In genomic region chr2:25509912-25510311, GRCm38 (mm10) we compare ENCODE assay signal across 15 mouse cellular contexts. TPM values are rescaled to one million over a fixed set of nuclear protein-coding genes. Genes with fewer than 3 reads are reported as not detected.
A peak's percentile ranks its signal among the peaks of the same experiment; 100 is the strongest.
DNase-seq lines count a peak whose midpoint lies in the region; ATAC-seq and TF ChIP-seq lines count a peak whose summit lies in the region.
"Had no signal": no experiment of that assay in that cellular context is flagged by ENCODE, and none has a peak within 500 bp of the region (broad histone marks: within the 10 kb centered on the region; RNA-seq: fewer than 3 reads in every experiment).

No protein-coding gene starts in this region.

- WGBS in lung, embryonic 14.5 days, result 56% methylated on average over 3 of the region's 3 CpGs
- WGBS in small intestine, adult 2 months, result 78% methylated on average over 3 of the region's 3 CpGs

- no peak for TF ChIP-seq POLR2A in small intestine, adult 2 months (IDR thresholded peaks at IDR 0.05; ENCODE audit: low read depth, low read length)

- intact Hi-C loops in gastrocnemius, adult 2 months (cut with DNase I), result loop anchor here (2.0 kb wide), 2 partner anchors 41 to 71 kb away; partner anchors contain the start of gene Ajm1

- no peaks in the 10 kb centered on the region for H3K27me3 ChIP-seq in lung, embryonic 14.5 days (ENCODE audit: insufficient read depth, low read length)
- H3K27me3 ChIP-seq in small intestine, adult 2 months (ENCODE audit: control insufficient read depth, insufficient read depth, low read length), result no peaks in the 10 kb centered on the region

- no peak overlapping the region for H3K9ac ChIP-seq in lung, embryonic 14.5 days

- no peaks in the 10 kb centered on the region for H3K9me3 ChIP-seq in lung, embryonic 14.5 days (ENCODE audit: low read depth, low read length)
- H3K9me3 ChIP-seq: limb, embryonic 10.5 days had no signal

- H3K4me2 ChIP-seq in lung, embryonic 14.5 days, result no peak overlapping the region

- no peaks in the 10 kb centered on the region for H3K4me1 ChIP-seq in lung, embryonic 14.5 days (ENCODE audit: insufficient read depth)
- peaks cover 2% of the 10 kb centered on the region; the same call in 1 of the 2 replicates for H3K4me1 ChIP-seq in small intestine, adult 2 months (ENCODE audit: control insufficient read depth, insufficient read depth, insufficient read length, low read length)

- peak; percentile 56 for TF ChIP-seq CTCF in gastrocnemius, adult 2 months (IDR thresholded peaks at IDR 0.05)
- 0 out of 2 replicates have a peak, but pooled peaks have one; percentile 21 for TF ChIP-seq CTCF in lung, embryonic 14.5 days (IDR thresholded peaks at IDR 0.05; ENCODE audit: low read depth)
- TF ChIP-seq CTCF in small intestine, adult 2 months (IDR thresholded peaks at IDR 0.05; ENCODE audit: extremely low read depth, insufficient read length, insufficient replicate concordance, low read depth, low read length), result peak; percentile 36; the same call in 1 of the 2 replicates

- ATAC-seq in lung, embryonic 14.5 days (ENCODE audit: insufficient read depth), result no peak

- H3K27ac ChIP-seq in gastrocnemius, adult 2 months, result no peak overlapping the region
- no peak overlapping the region for H3K27ac ChIP-seq in lung, embryonic 14.5 days (ENCODE audit: low read depth)
- H3K27ac ChIP-seq in small intestine, adult 2 months (ENCODE audit: insufficient read depth, low read depth, low read length), result no peak overlapping the region
- H3K27ac ChIP-seq: limb, embryonic 10.5 days had no signal

- DNase-seq in gastrocnemius, adult 2 months, result no peak
- no peak for DNase-seq in gastrocnemius, postnatal 10 days
- peak; percentile 27 for DNase-seq in lung, embryonic 14.5 days
- DNase-seq in lung, postnatal 4 days, result no peak
- peak; percentile 35 for DNase-seq in adipocyte (ENCODE audit: low spot score)
- DNase-seq in thymus, postnatal 0 days (ENCODE audit: low spot score), result no peak
- no peak for DNase-seq in layer of hippocampus, adult 9-11 months
- DNase-seq: cerebellum, adult 9-11 months had no signal

- peaks cover 6% of the 10 kb centered on the region for H3K36me3 ChIP-seq in lung, embryonic 14.5 days (ENCODE audit: insufficient read depth)
- peaks cover 5% of the 10 kb centered on the region; the same call in 1 of the 2 replicates for H3K36me3 ChIP-seq in small intestine, adult 2 months (ENCODE audit: control insufficient read depth, insufficient read depth, low read length)

- no peak overlapping the region for H3K4me3 ChIP-seq in gastrocnemius, adult 2 months
- no peak overlapping the region for H3K4me3 ChIP-seq in lung, embryonic 14.5 days (ENCODE audit: low read depth, low read length)
- H3K4me3 ChIP-seq in small intestine, adult 2 months (ENCODE audit: low read depth, low read length), result no peak overlapping the region
- H3K4me3 ChIP-seq: limb, embryonic 10.5 days; myocyte had no signal

RNA-seq across cellular contexts. Expression of gene C8g, which starts 8.4 kb away (rescaled TPM):
- 1 to 10 TPM; 1.1 to 1.6 TPM for total RNA-seq in gastrocnemius, adult 2 months (2021)
- 1 to 10 TPM; 1.4 to 2.0 TPM for total RNA-seq in gastrocnemius, postnatal 10 days (2021)
- 3.9 and 5.5 TPM in 2 replicates for polyA plus RNA-seq in lung, embryonic 14.5 days (2014; fragmentation: Nextera tagmentation; extraction: Ambion mirVana)
- 2.1 and 2.2 TPM in 2 replicates for polyA plus RNA-seq in small intestine, adult 2 months (2012; rRNA removed)
- polyA plus RNA-seq in thymus, postnatal 0 days (2015; fragmentation: Nextera tagmentation; extraction: Ambion mirVana), result 5.6 and 6.4 TPM in 2 replicates

RNA-seq across cellular contexts. Expression of gene Fbxw5, which starts 9.4 kb away (rescaled TPM):
- 10 to 100 TPM; 76.9 to 88.4 TPM for total RNA-seq in gastrocnemius, adult 2 months (2021)
- total RNA-seq in gastrocnemius, postnatal 10 days (2021), result 10 to 100 TPM; 65.5 to 66.7 TPM
- polyA plus RNA-seq in lung, embryonic 14.5 days (2014; fragmentation: Nextera tagmentation; extraction: Ambion mirVana), result 75.8 and 77.7 TPM in 2 replicates
- 32.0 and 34.0 TPM in 2 replicates for polyA plus RNA-seq in small intestine, adult 2 months (2012; rRNA removed)
- 44.3 and 47.2 TPM in 2 replicates for polyA plus RNA-seq in thymus, postnatal 0 days (2015; fragmentation: Nextera tagmentation; extraction: Ambion mirVana)

RNA-seq across cellular contexts. Expression of gene Lcn12, which starts 16.2 kb away (rescaled TPM):
- total RNA-seq in gastrocnemius, adult 2 months (2021), result not detected
- not detected for total RNA-seq in gastrocnemius, postnatal 10 days (2021)
- polyA plus RNA-seq in lung, embryonic 14.5 days (2014; fragmentation: Nextera tagmentation; extraction: Ambion mirVana), result not detected in 2 replicates
- not detected in 2 replicates for polyA plus RNA-seq in small intestine, adult 2 months (2012; rRNA removed)
- not detected in 2 replicates for polyA plus RNA-seq in thymus, postnatal 0 days (2015; fragmentation: Nextera tagmentation; extraction: Ambion mirVana)
- total RNA-seq: adrenal gland, postnatal 4 days; gastrocnemius, adult 18-20 months; layer of hippocampus, adult 18-20 months had no signal
- polyA plus RNA-seq: heart, embryonic 14.5 days; limb, embryonic 10.5 days; myocyte had no signal

RNA-seq across cellular contexts. Expression of gene Traf2, which starts 36.8 kb away (rescaled TPM):
- 10 to 100 TPM; 12.4 to 13.1 TPM for total RNA-seq in gastrocnemius, adult 2 months (2021)
- 10 to 100 TPM; 13.3 to 16.4 TPM for total RNA-seq in gastrocnemius, postnatal 10 days (2021)
- polyA plus RNA-seq in lung, embryonic 14.5 days (2014; fragmentation: Nextera tagmentation; extraction: Ambion mirVana), result 34.8 and 35.3 TPM in 2 replicates
- polyA plus RNA-seq in small intestine, adult 2 months (2012; rRNA removed), result 8.2 and 13.7 TPM in 2 replicates
- polyA plus RNA-seq in thymus, postnatal 0 days (2015; fragmentation: Nextera tagmentation; extraction: Ambion mirVana), result 58.1 and 59.1 TPM in 2 replicates

RNA-seq across cellular contexts. Expression of gene Ptgds, which starts 40.1 kb away (rescaled TPM):
- not detected for total RNA-seq in gastrocnemius, adult 2 months (2021)
- 1 to 10 TPM; 1.7 to 9.6 TPM for total RNA-seq in gastrocnemius, postnatal 10 days (2021)
- polyA plus RNA-seq in lung, embryonic 14.5 days (2014; fragmentation: Nextera tagmentation; extraction: Ambion mirVana), result 3.3 and 3.4 TPM in 2 replicates
- 0.28 and 0.39 TPM in 2 replicates for polyA plus RNA-seq in small intestine, adult 2 months (2012; rRNA removed)
- polyA plus RNA-seq in thymus, postnatal 0 days (2015; fragmentation: Nextera tagmentation; extraction: Ambion mirVana), result 6.3 TPM in 2 replicates
- total RNA-seq: gastrocnemius, adult 18-20 months had no signal
- polyA plus RNA-seq: limb, embryonic 10.5 days had no signal

Comparison
In these comparisons a context has a peak if more than half of its experiments do, and no peak if none do; other contexts are left out.
1. DNase-seq: peak in lung, embryonic 14.5 days (single experiment) and adipocyte (single experiment); none in gastrocnemius, adult 2 months (single experiment), gastrocnemius, postnatal 10 days (single experiment), lung, postnatal 4 days (0 of 2), thymus, postnatal 0 days (single experiment) and layer of hippocampus, adult 9-11 months (single experiment).
2. Peak in every context shown above with its lines, with median percentiles within 50 percentile points of each other: CTCF ChIP-seq.